Mouse (Mus musculus) heart, embryonic 14.5 days (tissue): ENCODE data around the gene Ptbp3. TPM values are rescaled to one million over a fixed set of nuclear protein-coding genes. Genes with fewer than 3 reads are reported as not detected.

ENCODE experiments used
- ATAC-seq: fragments of 200-750 bp; cut with Nextera tagmentation; 2 replicates; pipeline ENCODE4 v1.8.0; 2017; ENCODE audit warnings: low read depth, moderate TSS enrichment; ENCODE audit not compliant: insufficient number of reproducible peaks, insufficient read depth, low FRiP score
- H3K27ac ChIP-seq, 2 experiments: fragments of 200-500 bp in 1 of 2; fragments of 300-500 bp in 1 of 2; sonication (generic) in 1 of 2; replicated peaks in 1 of 2; 2 replicates each; pipeline ENCODE4 v1.5.1; 2012 to 2014; ENCODE audit warnings: low read depth in 2 of 2, low read length in 2 of 2, control low read depth in 1 of 2, mild to moderate bottlenecking in 1 of 2, mixed read lengths in 1 of 2; ENCODE audit not compliant: control insufficient read depth in 1 of 2, insufficient read depth in 1 of 2
- H3K27me3 ChIP-seq: fragments of 300-500 bp; sonication (generic); 2 replicates; pipeline ENCODE4 v1.6.1; 2014; ENCODE audit warnings: mild to moderate bottlenecking, low read length, control low read depth; ENCODE audit not compliant: control insufficient read depth, insufficient read depth
- H3K36me3 ChIP-seq: fragments of 300-500 bp; sonication (generic); 2 replicates; pipeline ENCODE4 v1.6.1; 2014; ENCODE audit warnings: mild to moderate bottlenecking, control low read depth, low read length, mixed read lengths; ENCODE audit not compliant: control insufficient read depth, insufficient read depth
- H3K4me1 ChIP-seq, 2 experiments: fragments of 200-500 bp in 1 of 2; fragments of 300-500 bp in 1 of 2; sonication (generic) in 1 of 2; 2 replicates each; pipeline ENCODE4 v1.6.1; 2012 to 2014; ENCODE audit warnings: low read length in 2 of 2, control low read depth in 1 of 2, mixed read lengths in 1 of 2; ENCODE audit not compliant: control insufficient read depth in 2 of 2, insufficient read depth in 2 of 2
- H3K4me2 ChIP-seq: fragments of 300-500 bp; sonication (generic); 2 replicates; pipeline ENCODE4 v1.6.1; 2014; ENCODE audit warnings: mild to moderate bottlenecking, low read length
- H3K4me3 ChIP-seq, 2 experiments: fragments of 200-500 bp in 1 of 2; fragments of 300-500 bp in 1 of 2; sonication (generic) in 1 of 2; 2 replicates each; pipeline ENCODE4 v1.5.1; 2012 to 2014; ENCODE audit warnings: low read length in 2 of 2, mild to moderate bottlenecking in 2 of 2, control low read depth in 1 of 2, low read depth in 1 of 2, moderate library complexity in 1 of 2; ENCODE audit not compliant: control insufficient read depth in 1 of 2, insufficient read depth in 1 of 2
- H3K9ac ChIP-seq: fragments of 300-500 bp; sonication (generic); 2 replicates; pipeline ENCODE4 v1.6.1; 2014; ENCODE audit warnings: mild to moderate bottlenecking, low read length
- H3K9me3 ChIP-seq: fragments of 300-500 bp; sonication (generic); 2 replicates; pipeline ENCODE4 v1.6.1; 2016; ENCODE audit warnings: low read length, control low read depth; ENCODE audit not compliant: control insufficient read depth
- WGBS: fragments of 180-500 bp; shearing (Covaris S2); extraction: QIAGEN DNeasy Blood & Tissue Kit; methylation state at CpG from one replicate; pipeline ENCODE4 v1.1.7; 2014; 5-methylcytosine and 5-hydroxymethylcytosine counted together
- polyA plus RNA-seq: library from polyadenylated mRNA; unstranded; fragments of >200 nt; fragmentation: Nextera tagmentation; extraction: Ambion mirVana; gene quantifications from 2 replicates; pipeline ENCODE4 v1.2.1, GENCODE M21; 2014

The Ptbp3 gene
- polyA plus RNA-seq, 1 experiment from 2014 or later: 37.7 TPM

GRCm38 (mm10) chr4:59457941-59458340 is 91.2 kb downstream of the Ptbp3 start:
- peak overlapping the region; percentile 5; the same call in 1 of the 2 replicates for H3K4me2 ChIP-seq
- no peak for ATAC-seq
- H3K9me3 ChIP-seq: no peaks in the 10 kb centered on the region
- H3K9ac ChIP-seq: no peak overlapping the region
- WGBS: 41% methylated on average over 9 of the region's 9 CpGs
- no peaks in the 10 kb centered on the region for H3K27me3 ChIP-seq
- H3K4me1 ChIP-seq: peaks cover 12 to 28% of the 10 kb centered on the region in 2 experiments
- no peaks in the 10 kb centered on the region for H3K36me3 ChIP-seq
- H3K4me3 ChIP-seq: no peak overlapping the region
- H3K27ac ChIP-seq: no peak overlapping the region

- 90% methylated on average over 5 of the region's 5 CpGs for WGBS
- Histone ChIP-seq H3K4me3 (no peak overlapping the region), H3K27me3 (no peaks in the 10 kb centered on the region), H3K4me2 (no peak overlapping the region), H3K36me3 (no peaks in the 10 kb centered on the region), H3K9me3 (no peaks in the 10 kb centered on the region), H3K9ac (no peak overlapping the region), H3K27ac (no peak overlapping the region), H3K4me1 (peaks cover 12 to 28% of the 10 kb centered on the region in 2 experiments)
- ATAC-seq: no peak
These were observed 92.1 kb downstream of the Ptbp3 start for GRCm38 (mm10) chr4:59457091-59457490.

- peaks cover 2 to 14% of the 10 kb centered on the region in 2 experiments for H3K4me1 ChIP-seq
- H3K9me3 ChIP-seq: no peaks in the 10 kb centered on the region
- H3K4me2 ChIP-seq: no peak overlapping the region
- 69% methylated on average over 2 of the region's 2 CpGs for WGBS
- no peak overlapping the region for H3K27ac ChIP-seq
- ATAC-seq: no peak
- H3K27me3 ChIP-seq: no peaks in the 10 kb centered on the region
- no peaks in the 10 kb centered on the region for H3K36me3 ChIP-seq
- H3K9ac ChIP-seq: no peak overlapping the region
- no peak overlapping the region for H3K4me3 ChIP-seq
These were observed 93.7 kb downstream of the Ptbp3 start for GRCm38 (mm10) chr4:59455465-59455864.

- ATAC-seq: no peak
- Histone ChIP-seq H3K36me3 (no peaks in the 10 kb centered on the region), H3K27ac (no peak overlapping the region), H3K4me3 (no peak overlapping the region), H3K4me1 (peaks cover 0 to 4% of the 10 kb centered on the region in 2 experiments; a peak in 2 of 4 replicates), H3K27me3 (no peaks in the 10 kb centered on the region), H3K4me2 (no peak overlapping the region), H3K9ac (no peak overlapping the region), H3K9me3 (no peaks in the 10 kb centered on the region)
- 70% methylated on average over 3 of the region's 3 CpGs for WGBS
These were observed 95.1 kb downstream of the Ptbp3 start for GRCm38 (mm10) chr4:59454046-59454445.

GRCm38 (mm10) chr4:59452503-59452933 is 96.6 kb downstream of the Ptbp3 start:
- WGBS: 85% methylated on average over 8 of the region's 8 CpGs
- H3K27me3 ChIP-seq: no peaks in the 10 kb centered on the region
- H3K27ac ChIP-seq: no peak overlapping the region
- no peak overlapping the region for H3K9ac ChIP-seq
- H3K4me1 ChIP-seq: no peaks in the 10 kb centered on the region
- no peak overlapping the region for H3K4me3 ChIP-seq
- no peak overlapping the region for H3K4me2 ChIP-seq
- H3K36me3 ChIP-seq: no peaks in the 10 kb centered on the region
- no peak for ATAC-seq
- H3K9me3 ChIP-seq: no peaks in the 10 kb centered on the region

- H3K4me2 ChIP-seq: no peak overlapping the region
- H3K9ac ChIP-seq: no peak overlapping the region
- no peak for ATAC-seq
- H3K27ac ChIP-seq: no peak overlapping the region
- no peaks in the 10 kb centered on the region for H3K36me3 ChIP-seq
- no peaks in the 10 kb centered on the region for H3K27me3 ChIP-seq
- H3K4me3 ChIP-seq: no peak overlapping the region
- no peaks in the 10 kb centered on the region for H3K4me1 ChIP-seq
- 92% methylated on average over 3 of the region's 3 CpGs for WGBS
- H3K9me3 ChIP-seq: no peaks in the 10 kb centered on the region
These were observed 98.3 kb downstream of the Ptbp3 start for GRCm38 (mm10) chr4:59450906-59451305.

- WGBS: 82% methylated on average over 6 of the region's 6 CpGs
- Histone ChIP-seq H3K4me2 (no peak overlapping the region), H3K27ac (no peak overlapping the region), H3K4me3 (no peak overlapping the region), H3K9ac (no peak overlapping the region), H3K4me1 (peaks cover 2 to 5% of the 10 kb centered on the region in 2 experiments; a peak in 3 of 4 replicates), H3K9me3 (no peaks in the 10 kb centered on the region), H3K27me3 (no peaks in the 10 kb centered on the region), H3K36me3 (no peaks in the 10 kb centered on the region)
- ATAC-seq: no peak
These were observed 98.8 kb downstream of the Ptbp3 start for GRCm38 (mm10) chr4:59450234-59450854.

- Histone ChIP-seq H3K4me3 (no peak overlapping the region), H3K4me1 (peaks cover 5% of the 10 kb centered on the region in 2 experiments), H3K27me3 (no peaks in the 10 kb centered on the region), H3K9ac (no peak overlapping the region), H3K9me3 (no peaks in the 10 kb centered on the region), H3K27ac (no peak overlapping the region), H3K4me2 (no peak overlapping the region), H3K36me3 (no peaks in the 10 kb centered on the region)
- 97% methylated on average over 1 of the region's 1 CpGs for WGBS
- no peak for ATAC-seq
These were observed 101.9 kb downstream of the Ptbp3 start for GRCm38 (mm10) chr4:59447296-59447695.
